In genomic region chr7:38253441-38253840, GRCm38 (mm10) we compare ENCODE assay signal across 27 mouse cellular contexts. TPM values are rescaled to one million over a fixed set of nuclear protein-coding genes. Genes with fewer than 3 reads are reported as not detected.
DNase-seq lines count a peak whose midpoint lies in the region; ATAC-seq and TF ChIP-seq lines count a peak whose summit lies in the region.
"Had no signal": no experiment of that assay in that cellular context is flagged by ENCODE, and none has a peak within 500 bp of the region (broad histone marks: within the 10 kb centered on the region; RNA-seq: fewer than 3 reads in every experiment).

No protein-coding gene starts in this region.

- peak; percentile 88 for DNase-seq in heart, adult 11 months
- DNase-seq in heart, postnatal 4 days = no peak
- DNase-seq in ZHBTc4 (ENCODE audit: low read depth, low spot score) = peak; percentile 63
- DNase-seq in layer of hippocampus, postnatal 25 days (ENCODE audit: extremely low spot score in 1 of 2, low spot score in 1 of 2) = no peak
- DNase-seq in liver = no peak
- DNase-seq: adrenal gland, adult 8-10 months; adrenal gland, postnatal 14 days; cerebellum, adult 11 months; cerebellum, adult 18-20 months; cerebellum, adult 8-10 months; cerebellum, adult 9-11 months; cerebellum, postnatal 14 days; cerebellum, postnatal 36 days; embryo, embryonic 11 days had no signal

- H3K4me3 ChIP-seq in E14TG2a.4 (replicated peaks; ENCODE audit: low read length) = peak overlapping the region; percentile 46
- H3K4me3 ChIP-seq in ES-Bruce4 (ENCODE audit: low read depth, low read length) = no peak overlapping the region
- H3K4me3 ChIP-seq: embryonic facial prominence, embryonic 13.5 days; embryonic facial prominence, embryonic 15.5 days; erythroblast, embryonic 14.5 days; forebrain, embryonic 10.5 days; forebrain, embryonic 12.5 days had no signal

- H3K4me1 ChIP-seq in E14TG2a.4 (replicated peaks; ENCODE audit: low read depth, low read length) (peaks cover 79% of the 10 kb centered on the region), ES-Bruce4 (ENCODE audit: control insufficient read depth, insufficient read depth, low read length) (peaks cover 7% of the 10 kb centered on the region)
- H3K4me1 ChIP-seq: embryonic facial prominence, embryonic 13.5 days; embryonic facial prominence, embryonic 15.5 days; forebrain, embryonic 10.5 days had no signal

- no peaks in the 10 kb centered on the region for H3K27me3 ChIP-seq in E14TG2a.4 (ENCODE audit: insufficient read depth, low read length)
- H3K27me3 ChIP-seq in ES-Bruce4 (ENCODE audit: control insufficient read depth, insufficient read depth, low read length, poor library complexity, severe bottlenecking) = no peaks in the 10 kb centered on the region
- H3K27me3 ChIP-seq: embryonic facial prominence, embryonic 13.5 days; embryonic facial prominence, embryonic 15.5 days; forebrain, embryonic 12.5 days; Patski had no signal

- 0 out of 2 replicates have a peak overlapping the region, but pooled peaks have one; percentile 2 for H3K27ac ChIP-seq in ES-Bruce4 (ENCODE audit: insufficient read depth, low read length)
- H3K27ac ChIP-seq: embryonic facial prominence, embryonic 13.5 days; embryonic facial prominence, embryonic 15.5 days; forebrain, embryonic 10.5 days; forebrain, embryonic 12.5 days had no signal

- no peak for ATAC-seq in CD4-positive, CD25-positive, alpha-beta regulatory T cell, adult 4 months
- ATAC-seq: activated CD4-positive, CD25-positive, alpha-beta regulatory T cell, adult 4 months; forebrain, embryonic 14.5 days; forebrain, embryonic 16.5 days; Patski had no signal

- TF ChIP-seq CTCF in E14TG2a.4 (conservative IDR thresholded peaks at IDR 0.05; ENCODE audit: low read length) = no peak
- no peak for TF ChIP-seq CTCF in ES-Bruce4 (IDR thresholded peaks at IDR 0.05; ENCODE audit: low read depth, low read length)

- no peak overlapping the region for H3K9ac ChIP-seq in ES-Bruce4 (ENCODE audit: low read depth, poor library complexity, severe bottlenecking)
- H3K9ac ChIP-seq: embryonic facial prominence, embryonic 13.5 days; embryonic facial prominence, embryonic 15.5 days; forebrain, embryonic 12.5 days had no signal

- 0 out of 2 replicates have a peak, but pooled peaks have one; percentile 30 for TF ChIP-seq EP300 in ES-Bruce4 (IDR thresholded peaks at IDR 0.05; ENCODE audit: insufficient read depth, low read depth, low read length)

- no peak for TF ChIP-seq POLR2A in ES-Bruce4 (IDR thresholded peaks at IDR 0.05; ENCODE audit: insufficient read depth, low read length)

- H3K36me3 ChIP-seq in E14TG2a.4 (ENCODE audit: insufficient read depth, low read length) (no peaks in the 10 kb centered on the region), ES-Bruce4 (ENCODE audit: control insufficient read depth, insufficient read depth, low read length, poor library complexity, severe bottlenecking) (no peaks in the 10 kb centered on the region)
- H3K36me3 ChIP-seq: embryonic facial prominence, embryonic 13.5 days; embryonic facial prominence, embryonic 15.5 days; forebrain, embryonic 10.5 days; forebrain, embryonic 12.5 days; G1E had no signal

- H3K9me3 ChIP-seq in E14TG2a.4 (ENCODE audit: low read length) (no peaks in the 10 kb centered on the region), ES-Bruce4 (replicated peaks; ENCODE audit: control insufficient read depth, insufficient read depth, low read length, poor library complexity, severe bottlenecking) (no peaks in the 10 kb centered on the region)
- H3K9me3 ChIP-seq: embryonic facial prominence, embryonic 13.5 days; embryonic facial prominence, embryonic 15.5 days; forebrain, embryonic 10.5 days; forebrain, embryonic 12.5 days; G1E had no signal

RNA-seq across cellular contexts. Expression of gene Pop4, which starts 17.8 kb away (rescaled TPM):
- total RNA-seq in heart, postnatal 4 days (2021) = 10 to 100 TPM; 24.1 to 25.7 TPM
- polyA plus RNA-seq in ES-Bruce4 (2011; ENCODE audit: insufficient read depth, insufficient read length, low read depth, missing spikeins) = 44.6 and 52.4 TPM in 2 replicates
- 10 to 100 TPM; 23.4 to 23.8 TPM for total RNA-seq in layer of hippocampus, postnatal 25 days (2021)
- polyA plus RNA-seq in CD4-positive, CD25-positive, alpha-beta regulatory T cell, adult 4 months (2017; shearing (Covaris generic)) = 10 to 100 TPM; 28.1 to 28.4 TPM

RNA-seq across cellular contexts. Expression of gene Plekhf1, which starts 25.6 kb away (rescaled TPM):
- 1 to 10 TPM; 4.7 to 6.4 TPM for total RNA-seq in heart, postnatal 4 days (2021)
- 1.5 and 1.6 TPM in 2 replicates for polyA plus RNA-seq in ES-Bruce4 (2011; ENCODE audit: insufficient read depth, insufficient read length, low read depth, missing spikeins)
- total RNA-seq in layer of hippocampus, postnatal 25 days (2021) = 1 to 10 TPM; 1.5 to 3.1 TPM
- under 1 TPM; 0.37 to 0.39 TPM for polyA plus RNA-seq in CD4-positive, CD25-positive, alpha-beta regulatory T cell, adult 4 months (2017; shearing (Covaris generic))

Comparison
In these comparisons a context has a peak if more than half of its experiments do, and no peak if none do; other contexts are left out.
1. DNase-seq: peak in heart, adult 11 months (single experiment) and ZHBTc4 (single experiment); none in heart, postnatal 4 days (single experiment), layer of hippocampus, postnatal 25 days (0 of 2) and liver (single experiment).